Mouse (Mus musculus) testis, adult 2 months (tissue): ENCODE measurements at regions not wholly inside any gene's neighbourhood (a gene's known extent, or its start where the extent isn't known, plus 50 kb on each side); places are given as distances from the start of the nearest gene placed in this dataset.

ENCODE experiments used
- CTCF ChIP-seq: fragments of 200-500 bp; IDR thresholded peaks from 2 replicates; pipeline ENCODE4 v1.5.1; 2012; ENCODE audit warnings: low read depth, mild to moderate bottlenecking, inconsistent platforms, low read length, moderate library complexity; ENCODE audit not compliant: control insufficient read depth, insufficient read depth, insufficient replicate concordance
- POLR2A ChIP-seq: fragments of 200-500 bp; IDR thresholded peaks from 2 replicates; pipeline ENCODE4 v1.6.1; 2012; ENCODE audit warnings: low read depth, mild to moderate bottlenecking, inconsistent platforms, low read length, moderate library complexity; ENCODE audit not compliant: control insufficient read depth

DNA sequence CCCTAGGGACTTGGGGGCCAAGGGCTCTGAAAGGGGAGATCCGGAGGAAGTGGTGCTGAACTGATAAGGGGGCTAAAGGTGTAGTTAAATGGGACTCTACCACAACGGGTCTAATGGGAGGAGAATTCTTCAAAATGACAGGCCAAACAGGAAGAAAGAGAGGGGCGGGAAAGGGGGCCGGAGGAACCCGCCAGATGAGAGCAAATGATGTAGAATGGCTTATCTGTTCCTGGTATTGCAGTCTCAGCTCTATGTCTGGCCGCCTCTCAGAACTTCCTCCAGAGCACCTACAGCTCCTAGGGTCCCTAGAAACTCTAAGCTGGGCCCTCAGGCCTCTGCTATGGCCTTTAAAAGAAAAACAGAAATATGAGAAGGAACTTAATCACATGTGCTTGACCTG lies 306.8 kb downstream of the Phkb start:
- no peak for TF ChIP-seq CTCF
- no peak for TF ChIP-seq POLR2A
